Mouse (Mus musculus) adrenal gland, adult 10 weeks (tissue): Measurements from ENCODE around the gene Bmp10. TPM values are rescaled to one million over a fixed set of nuclear protein-coding genes. Genes with fewer than 3 reads are reported as not detected.

Experiments
- polyA plus RNA-seq: library from polyadenylated mRNA; stranded (reverse); fragments of 350-450 nt; fragmentation: Illumina TruSeq; extraction: RNeasy Lipid Tissue Mini Kit (QIAGEN cat#74804); gene quantifications from one replicate; pipeline ENCODE4 v1.2.3, GENCODE M21; 2014; ENCODE audit warnings: low read depth, low replicate concordance

Gene Bmp10
- not detected for polyA plus RNA-seq

DNA sequence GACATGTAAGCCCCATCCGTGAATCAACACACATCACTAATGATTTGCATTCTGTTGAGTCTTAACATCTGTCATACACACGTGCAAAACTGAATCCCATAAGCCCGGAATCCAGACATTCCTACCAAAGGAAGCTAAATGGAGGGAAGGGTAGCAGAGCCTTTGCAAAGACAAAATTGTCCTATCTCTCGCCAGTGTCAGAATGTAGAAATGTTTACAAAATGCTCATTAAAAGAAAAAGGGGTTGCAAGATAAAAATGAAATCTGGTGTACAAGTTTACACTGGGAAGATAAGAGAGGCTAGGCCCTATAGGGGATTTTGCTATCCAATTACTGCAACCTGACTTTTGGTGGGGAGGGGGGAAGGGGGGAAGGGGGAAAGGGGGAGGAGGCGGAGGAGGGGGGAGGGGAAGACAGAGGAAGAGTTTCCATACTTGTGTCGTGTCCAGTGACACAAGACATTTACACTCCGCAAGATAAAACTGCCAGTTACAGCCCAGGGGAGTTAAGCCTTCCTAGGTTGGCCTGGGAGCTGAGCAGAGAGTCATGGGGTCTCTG, at the start of gene Bmp10:
Gene Bmp10, plus strand, starts transcription at position 508 of the 558 bp plus-strand sequence.

GRCm38 (mm10) chr6:87388877-87389276, 39.9 kb upstream of the Bmp10 start, which contains the start of gene Gkn3:
Gene Gkn3, minus strand, starts transcription at chr6:87388935.

Other genes starting within 250 kb of the Bmp10 start
- gene Antxr1, start 93.2 kb upstream of the Bmp10 start, polyA plus RNA-seq, result 37.7 TPM
- not detected for gene Gkn1, start 78.1 kb upstream of the Bmp10 start, polyA plus RNA-seq
- gene Gkn2, start 55.6 kb upstream of the Bmp10 start, polyA plus RNA-seq, result not detected
- not detected for gene Gkn3, start 40.1 kb upstream of the Bmp10 start, polyA plus RNA-seq
- 0.52 TPM for gene Arhgap25, start 104.3 kb downstream of the Bmp10 start, polyA plus RNA-seq
- 0.47 TPM for gene Prokr1, start 161.7 kb downstream of the Bmp10 start, polyA plus RNA-seq
- gene Aplf, start 243.2 kb downstream of the Bmp10 start, polyA plus RNA-seq, result 10.4 TPM